Mouse (Mus musculus): ENCODE measurements around the gene Gadd45a. TPM values are rescaled to one million over a fixed set of nuclear protein-coding genes. Genes with fewer than 3 reads are reported as not detected.

Gene Gadd45a
- 4.1 and 4.4 TPM in 2 replicates for polyA plus RNA-seq (2021; fragmentation: Nextera tagmentation)
- long read RNA-seq, experiment 1, partial matches to known transcripts = 0 of 6 reads
- long read RNA-seq, experiment 1, other reads (novel, unspliced or antisense) = 1 of 6 reads
- long read RNA-seq, experiment 2, transcript Gadd45a-201 (4 exons, 1,223 nt) = major isoform, 5 of 6 reads
- long read RNA-seq, experiment 2, partial matches to known transcripts = 0 of 6 reads
- long read RNA-seq, experiment 2, other reads (novel, unspliced or antisense) = 1 of 6 reads

DNA sequence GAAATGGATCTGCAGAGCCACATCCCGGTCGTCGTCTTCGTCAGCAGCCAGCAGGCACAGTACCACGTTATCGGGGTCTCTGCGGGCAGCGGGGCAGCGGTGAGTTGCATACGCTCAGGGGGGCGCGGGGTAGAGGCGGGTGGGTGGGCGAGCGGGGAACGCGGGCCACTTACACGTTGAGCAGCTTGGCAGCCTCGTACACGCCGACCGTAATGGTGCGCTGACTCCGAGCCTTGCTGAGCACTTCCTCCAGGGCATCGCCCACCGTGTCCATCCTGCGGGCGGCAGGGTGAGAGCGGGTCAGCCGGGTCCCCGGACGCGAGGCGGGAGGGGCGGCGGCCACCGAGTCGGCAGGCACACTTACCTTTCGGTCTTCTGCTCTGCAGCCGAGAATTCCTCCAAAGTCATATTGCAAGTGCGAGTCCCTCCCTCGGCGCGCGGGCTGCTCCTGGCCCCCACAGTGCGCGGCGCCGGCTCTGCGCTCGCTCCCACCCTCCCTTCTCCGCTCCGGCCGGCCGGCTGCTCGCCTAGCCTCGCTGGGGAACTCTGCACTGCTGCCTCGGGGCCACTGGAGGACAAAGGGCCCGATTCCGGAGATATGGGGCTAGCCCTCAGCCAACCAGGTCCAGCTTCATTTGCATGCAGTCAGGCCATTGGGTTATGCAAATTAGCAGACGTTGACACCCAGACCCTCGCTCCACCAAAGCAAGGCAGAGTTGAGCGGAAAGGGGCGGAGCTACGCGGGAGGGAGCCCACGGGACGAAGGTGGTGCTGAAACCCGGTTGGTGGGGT, at the start of gene Gadd45a:
Gene Gadd45a, minus strand, starts transcription at position 621 of the 792 bp plus-strand sequence.

Other genes with a start within 250 kb of the Gadd45a start
- not detected in 2 replicates for gene Vmn1r39, start 226.8 kb downstream of the Gadd45a start, polyA plus RNA-seq (2021; fragmentation: Nextera tagmentation)
- 69.7 and 71.7 TPM in 2 replicates for gene Gng12, start 141.1 kb downstream of the Gadd45a start, polyA plus RNA-seq (2021; fragmentation: Nextera tagmentation)
- gene Serbp1, start 200.7 kb upstream of the Gadd45a start, polyA plus RNA-seq (2021; fragmentation: Nextera tagmentation) = 201 and 213 TPM in 2 replicates